Mouse (Mus musculus) hindbrain, embryonic 10.5 days (tissue): ENCODE measurements around the gene Ppp1r15a. TPM values are rescaled to one million over a fixed set of nuclear protein-coding genes. Genes with fewer than 3 reads are reported as not detected.

Experiments
- DNase-seq: peaks from one replicate; pipeline ENCODE4 v3.0.0-alpha.2; 2017; ENCODE audit warnings: low spot score
- H3K27ac ChIP-seq: fragments of 300-500 bp; sonication (generic); 2 replicates; pipeline ENCODE4 v1.5.1; 2016; ENCODE audit warnings: mild to moderate bottlenecking, moderate library complexity
- H3K27me3 ChIP-seq: fragments of 300-500 bp; sonication (generic); 2 replicates; pipeline ENCODE4 v1.6.1; 2016; ENCODE audit warnings: mild to moderate bottlenecking; ENCODE audit not compliant: poor library complexity, insufficient read depth, severe bottlenecking
- H3K36me3 ChIP-seq: fragments of 300-500 bp; sonication (generic); 2 replicates; pipeline ENCODE4 v1.6.1; 2016; ENCODE audit warnings: mild to moderate bottlenecking, moderate library complexity
- H3K4me1 ChIP-seq: fragments of 300-500 bp; sonication (generic); replicated peaks from 2 replicates; pipeline ENCODE4 v1.6.1; 2016; ENCODE audit warnings: mild to moderate bottlenecking
- H3K4me3 ChIP-seq: fragments of 300-500 bp; sonication (generic); 2 replicates; pipeline ENCODE4 v1.5.1; 2016; ENCODE audit warnings: mild to moderate bottlenecking, moderate library complexity
- H3K9me3 ChIP-seq: fragments of 300-500 bp; sonication (generic); 2 replicates; pipeline ENCODE4 v1.6.1; 2016; ENCODE audit warnings: mild to moderate bottlenecking, moderate library complexity
- WGBS: fragments of 180-500 bp; shearing (Covaris S2); methylation state at CpG from one replicate; pipeline ENCODE4 v1.1.7; 2016; 5-methylcytosine and 5-hydroxymethylcytosine counted together
- polyA plus RNA-seq: library from polyadenylated mRNA; unstranded; fragments of >200 nt; fragmentation: Nextera tagmentation; extraction: Ambion mirVana; gene quantifications from 2 replicates; pipeline ENCODE4 v1.2.1, GENCODE M21; 2016

The Ppp1r15a gene
- polyA plus RNA-seq, 1 experiment from 2014 or later: 20.2 TPM

DNA sequence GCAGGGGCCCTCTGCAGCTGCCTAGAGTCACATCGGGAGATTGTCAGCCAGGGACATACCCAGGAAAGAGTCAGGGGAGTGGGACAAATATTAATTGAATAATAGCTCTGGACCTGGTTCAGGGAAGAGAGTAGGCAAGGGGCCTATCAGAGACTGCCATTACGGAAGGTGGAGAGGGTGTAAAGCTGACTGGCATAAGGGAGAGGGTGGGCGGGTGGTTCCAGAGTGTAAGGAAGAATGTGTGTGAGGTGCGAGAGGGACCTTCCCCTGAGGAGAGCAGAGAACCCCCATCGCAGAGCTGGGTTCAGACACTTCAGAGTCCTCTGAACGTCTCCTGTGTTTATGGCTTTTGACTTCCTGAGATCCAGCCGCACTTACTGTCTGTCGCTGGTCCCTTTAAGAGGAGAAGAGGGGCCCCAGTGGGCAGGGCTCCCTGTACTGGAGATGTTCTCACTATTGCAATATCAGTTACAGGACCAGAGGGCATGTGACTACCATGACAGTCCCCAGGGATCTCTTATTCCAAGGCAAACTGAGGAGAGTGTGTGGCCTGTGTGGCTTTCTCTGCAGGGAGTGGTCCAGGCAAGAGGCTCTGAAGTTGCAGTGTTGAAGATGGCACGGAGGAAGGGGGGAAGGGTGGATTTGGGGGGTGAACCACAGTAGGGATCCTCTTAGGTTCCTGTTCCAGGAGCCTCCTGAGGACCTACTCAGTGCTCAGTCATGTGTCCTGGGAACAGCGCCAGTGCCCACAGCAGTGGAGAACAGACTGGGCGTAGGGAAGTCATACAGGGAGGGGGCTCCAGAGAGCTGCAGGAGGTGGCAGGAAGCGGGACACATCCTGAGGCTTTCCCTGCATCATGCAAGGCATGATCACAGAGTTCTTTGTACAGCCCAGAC lies 35.8 kb upstream of the Ppp1r15a start:
- Histone ChIP-seq H3K27ac (peak overlapping the region; percentile 69; the same call in 1 of the 2 replicates), H3K36me3 (no peaks in the 10 kb centered on the region), H3K27me3 (peaks cover 2% of the 10 kb centered on the region; the same call in 1 of the 2 replicates), H3K9me3 (no peaks in the 10 kb centered on the region), H3K4me1 (peaks cover 23% of the 10 kb centered on the region), H3K4me3 (peak overlapping the region; percentile 21; the same call in 1 of the 2 replicates)
- WGBS: 53% methylated on average over 12 of the region's 12 CpGs
- no peak for DNase-seq

DNA sequence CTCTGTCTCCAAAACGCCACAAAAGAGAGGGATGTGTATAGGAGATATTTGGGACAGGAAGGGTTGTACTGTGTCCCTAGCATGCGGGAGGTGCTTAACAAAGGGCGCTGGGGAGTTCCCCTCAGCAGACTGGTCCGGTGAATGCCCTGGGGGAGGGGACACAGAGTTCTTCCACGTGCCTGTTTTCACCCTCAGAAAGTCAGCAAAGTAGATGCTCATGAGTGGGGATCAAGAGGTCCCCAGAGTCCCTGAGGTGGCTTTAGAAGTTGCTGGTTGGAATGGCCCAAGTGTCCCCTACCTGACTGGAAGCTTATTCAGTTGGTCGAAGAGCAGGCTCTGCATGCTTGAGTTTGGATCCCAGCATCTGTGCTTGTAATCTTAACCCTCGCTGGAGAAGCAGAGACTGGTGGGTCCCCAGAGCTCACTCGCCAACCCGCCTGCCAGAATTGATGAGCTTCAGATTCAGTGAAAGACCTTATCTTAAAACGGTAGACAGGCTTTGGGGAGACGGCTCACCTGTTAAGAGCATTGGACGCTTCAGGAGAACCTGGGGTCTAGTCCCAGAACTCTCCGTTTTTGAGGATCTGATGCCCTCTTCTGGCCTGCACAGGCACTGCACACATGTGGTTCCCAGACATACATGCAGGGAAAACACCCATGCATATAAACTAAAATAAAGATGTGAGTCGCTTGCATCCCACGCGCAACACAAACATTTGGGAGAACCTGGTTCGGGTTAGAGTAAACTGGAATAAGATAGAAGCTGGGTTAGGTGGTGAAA lies 35.0 kb upstream of the Ppp1r15a start:
- Histone ChIP-seq H3K4me3 (peak overlapping the region; percentile 21; the same call in 1 of the 2 replicates), H3K9me3 (no peaks in the 10 kb centered on the region), H3K4me1 (peaks cover 27% of the 10 kb centered on the region), H3K27ac (no peak overlapping the region), H3K36me3 (no peaks in the 10 kb centered on the region), H3K27me3 (peaks cover 2% of the 10 kb centered on the region; the same call in 1 of the 2 replicates)
- DNase-seq: peak; percentile 82
- 27% methylated on average over 17 of the region's 17 CpGs for WGBS

DNA sequence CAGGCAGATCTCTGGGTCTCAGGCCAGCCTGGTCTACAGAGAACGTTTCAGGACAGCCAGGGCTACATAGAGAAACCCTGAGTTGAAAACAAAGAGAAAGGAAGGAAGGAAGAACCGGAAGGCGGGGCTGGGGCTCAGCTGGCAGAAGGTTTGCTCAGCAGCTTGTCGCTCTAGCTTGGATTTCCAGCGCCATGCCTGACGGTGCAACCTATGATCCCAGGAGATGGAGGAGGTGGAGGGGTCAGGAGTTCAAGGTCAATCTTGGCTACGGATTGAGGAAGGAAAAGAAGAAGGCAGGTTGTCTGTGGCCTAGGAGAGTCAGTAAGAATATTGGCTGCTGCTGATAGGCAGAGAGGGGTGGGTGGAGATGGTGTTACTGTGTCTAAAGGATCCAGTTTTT lies 34.2 kb upstream of the Ppp1r15a start:
- Histone ChIP-seq H3K4me1 (peaks cover 28% of the 10 kb centered on the region), H3K4me3 (no peak overlapping the region), H3K36me3 (no peaks in the 10 kb centered on the region), H3K9me3 (no peaks in the 10 kb centered on the region), H3K27ac (no peak overlapping the region), H3K27me3 (peaks cover 2% of the 10 kb centered on the region; the same call in 1 of the 2 replicates)
- DNase-seq: no peak
- WGBS: 80% methylated on average over 7 of the region's 7 CpGs

DNA sequence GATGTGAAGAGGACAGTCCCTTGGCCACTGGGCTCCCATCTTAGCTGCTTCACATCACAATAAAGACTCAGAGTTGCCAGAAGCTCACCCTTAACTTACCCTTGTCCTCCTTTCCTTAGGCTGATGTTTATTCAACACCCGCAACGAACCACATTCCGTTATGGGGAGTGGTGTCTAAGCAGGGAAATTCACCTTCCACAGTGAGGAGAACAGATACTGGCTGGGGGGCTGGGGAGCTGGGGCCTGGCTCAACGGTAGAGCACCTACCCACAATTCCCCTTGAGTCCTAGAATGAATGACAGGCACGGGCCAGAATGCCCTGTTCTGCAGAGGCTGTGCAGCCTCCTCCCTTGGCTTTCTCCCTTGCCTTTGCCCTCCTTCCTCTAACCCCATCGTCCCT lies 32.8 kb upstream of the Ppp1r15a start:
- no peak overlapping the region for H3K27ac ChIP-seq
- no peak overlapping the region for H3K4me3 ChIP-seq
- 67% methylated on average over 6 of the region's 6 CpGs for WGBS
- H3K4me1 ChIP-seq: peaks cover 33% of the 10 kb centered on the region
- H3K9me3 ChIP-seq: no peaks in the 10 kb centered on the region
- no peaks in the 10 kb centered on the region for H3K36me3 ChIP-seq
- H3K27me3 ChIP-seq: peaks cover 2% of the 10 kb centered on the region; the same call in 1 of the 2 replicates
- no peak for DNase-seq

DNA sequence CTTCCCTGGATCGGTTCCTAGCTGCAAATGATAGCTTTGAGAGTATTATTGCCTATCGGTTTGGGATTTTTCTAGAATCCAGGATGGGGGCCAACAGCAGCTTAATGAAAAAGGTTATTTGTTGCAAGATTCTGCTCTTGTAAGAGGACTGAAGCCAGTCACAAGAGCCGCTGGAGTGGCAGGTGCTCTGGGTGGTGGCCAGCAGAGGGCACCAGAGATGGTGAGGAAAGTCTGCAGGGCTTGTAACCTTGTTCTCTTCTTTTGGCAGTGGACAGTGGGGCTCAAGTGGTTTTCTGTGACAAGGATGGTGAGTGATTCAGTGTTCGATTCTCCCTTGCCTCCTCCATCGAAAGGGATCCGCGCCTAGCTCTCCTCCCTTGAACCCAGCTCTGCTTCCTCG lies 29.7 kb upstream of the Ppp1r15a start:
- Histone ChIP-seq H3K27me3 (no peaks in the 10 kb centered on the region), H3K9me3 (no peaks in the 10 kb centered on the region), H3K27ac (no peak overlapping the region), H3K4me3 (no peak overlapping the region), H3K4me1 (peaks cover 22% of the 10 kb centered on the region), H3K36me3 (no peaks in the 10 kb centered on the region)
- peak; percentile 84 for DNase-seq
- WGBS: 27% methylated on average over 8 of the region's 8 CpGs

DNA sequence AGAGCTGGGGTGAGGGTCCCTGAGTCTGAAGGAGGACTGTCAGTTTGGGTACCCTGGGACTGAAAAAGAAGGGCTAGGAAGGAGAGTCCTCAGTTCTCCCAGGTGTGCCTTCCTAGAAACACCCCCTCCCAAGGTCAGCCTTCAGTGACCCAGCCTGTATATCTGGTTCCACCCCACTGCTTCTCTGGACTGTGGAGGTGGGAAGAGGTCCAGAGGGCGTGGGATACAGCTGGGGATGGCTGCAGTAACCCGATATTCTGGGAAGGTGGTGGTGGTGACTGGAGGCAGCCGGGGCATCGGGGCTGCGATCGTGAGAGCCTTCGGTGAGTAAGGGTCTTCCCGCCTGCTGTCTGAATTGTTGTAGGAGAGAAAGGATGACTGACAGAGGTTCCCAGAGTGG lies 28.7 kb upstream of the Ppp1r15a start, which contains the start of gene Hsd17b14:
Gene Hsd17b14, plus strand, starts transcription at position 150 of the 400 bp plus-strand sequence.
- Histone ChIP-seq H3K4me1 (peaks cover 20% of the 10 kb centered on the region), H3K9me3 (no peaks in the 10 kb centered on the region), H3K27ac (peak within 1 kb of the TSS; percentile 29; the same call in 1 of the 2 replicates), H3K4me3 (no peak within 1 kb of the TSS), H3K27me3 (no peaks in the 10 kb centered on the region), H3K36me3 (no peaks in the 10 kb centered on the region)
- no peak for DNase-seq
- 18% methylated on average over 8 of the region's 8 CpGs for WGBS

DNA sequence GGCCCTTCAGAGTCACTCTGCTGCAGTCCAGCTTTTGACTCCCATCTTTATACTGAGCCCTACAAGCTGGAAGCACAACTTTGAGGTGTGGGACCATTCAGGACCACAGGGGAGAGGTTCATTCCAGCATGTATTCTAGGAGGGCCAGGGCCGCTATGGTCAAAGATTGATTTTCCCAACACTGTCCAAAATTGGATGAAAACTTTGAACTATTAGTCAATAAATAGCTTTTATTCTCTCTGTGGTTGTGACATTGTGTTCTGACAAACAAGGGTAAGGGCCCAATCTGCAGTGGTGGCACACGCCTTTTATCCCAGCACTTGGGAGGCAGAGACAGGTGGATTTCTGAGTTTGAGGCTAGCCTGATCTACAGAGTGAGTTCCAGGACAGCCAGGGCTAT lies 27.9 kb upstream of the Ppp1r15a start:
- no peak for DNase-seq
- Histone ChIP-seq H3K27ac (peak overlapping the region; percentile 29; the same call in 1 of the 2 replicates), H3K36me3 (no peaks in the 10 kb centered on the region), H3K4me3 (no peak overlapping the region), H3K27me3 (no peaks in the 10 kb centered on the region), H3K9me3 (no peaks in the 10 kb centered on the region), H3K4me1 (peaks cover 18% of the 10 kb centered on the region)
- WGBS: 91% methylated on average over 2 of the region's 2 CpGs

DNA sequence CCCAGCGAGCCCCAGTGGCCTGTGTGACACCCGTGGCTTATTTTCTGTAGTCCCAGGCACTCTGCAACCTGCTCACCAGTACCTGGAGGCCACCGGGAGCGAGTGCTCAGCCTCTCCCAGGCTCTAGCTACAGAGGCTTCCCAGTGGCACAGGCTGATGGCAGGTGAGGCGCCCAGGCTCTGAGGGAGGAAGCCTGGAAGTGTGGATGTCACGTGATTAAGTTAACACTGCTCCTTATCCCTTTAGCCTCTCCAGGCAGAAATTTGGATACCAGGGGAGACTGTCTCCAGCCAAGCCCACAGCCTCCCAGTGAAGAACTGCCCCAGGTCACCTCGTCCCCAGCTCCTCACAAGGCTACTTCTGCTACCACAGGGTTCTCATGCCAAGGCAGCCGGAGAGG lies 27.5 kb upstream of the Ppp1r15a start:
- Histone ChIP-seq H3K4me3 (no peak overlapping the region), H3K36me3 (no peaks in the 10 kb centered on the region)
- WGBS: 71% methylated on average over 8 of the region's 8 CpGs

DNA sequence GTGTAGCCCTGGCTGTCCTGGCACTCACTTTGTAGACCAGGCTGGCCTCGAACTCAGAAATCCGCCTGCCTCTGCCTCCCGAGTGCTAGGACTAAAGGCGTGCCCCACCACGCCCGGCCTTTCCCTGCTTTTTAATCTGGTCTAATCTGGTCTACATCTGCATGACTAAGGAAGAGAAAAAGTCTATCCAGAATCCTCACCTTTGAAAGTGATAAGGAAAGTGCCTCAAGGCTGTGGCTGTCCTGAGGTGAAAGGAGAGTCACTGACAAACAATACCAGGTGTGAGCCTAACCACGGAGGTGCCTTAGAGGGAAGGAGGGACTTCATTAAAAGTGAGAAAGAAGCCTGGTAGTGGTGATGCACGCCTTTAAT lies 25.4 kb upstream of the Ppp1r15a start:
- no peaks in the 10 kb centered on the region for H3K36me3 ChIP-seq
- H3K27me3 ChIP-seq: no peaks in the 10 kb centered on the region
- DNase-seq: no peak
- H3K4me3 ChIP-seq: no peak overlapping the region
- H3K4me1 ChIP-seq: peaks cover 15% of the 10 kb centered on the region
- no peak overlapping the region for H3K27ac ChIP-seq
- WGBS: 85% methylated on average over 8 of the region's 8 CpGs
- no peaks in the 10 kb centered on the region for H3K9me3 ChIP-seq

More for the DNA sequence above, 27.5 kb upstream of the Ppp1r15a start:
- Histone ChIP-seq H3K27ac (peak overlapping the region; percentile 29), H3K27me3 (no peaks in the 10 kb centered on the region), H3K9me3 (no peaks in the 10 kb centered on the region), H3K4me1 (peaks cover 15% of the 10 kb centered on the region)
- no peak for DNase-seq

DNA sequence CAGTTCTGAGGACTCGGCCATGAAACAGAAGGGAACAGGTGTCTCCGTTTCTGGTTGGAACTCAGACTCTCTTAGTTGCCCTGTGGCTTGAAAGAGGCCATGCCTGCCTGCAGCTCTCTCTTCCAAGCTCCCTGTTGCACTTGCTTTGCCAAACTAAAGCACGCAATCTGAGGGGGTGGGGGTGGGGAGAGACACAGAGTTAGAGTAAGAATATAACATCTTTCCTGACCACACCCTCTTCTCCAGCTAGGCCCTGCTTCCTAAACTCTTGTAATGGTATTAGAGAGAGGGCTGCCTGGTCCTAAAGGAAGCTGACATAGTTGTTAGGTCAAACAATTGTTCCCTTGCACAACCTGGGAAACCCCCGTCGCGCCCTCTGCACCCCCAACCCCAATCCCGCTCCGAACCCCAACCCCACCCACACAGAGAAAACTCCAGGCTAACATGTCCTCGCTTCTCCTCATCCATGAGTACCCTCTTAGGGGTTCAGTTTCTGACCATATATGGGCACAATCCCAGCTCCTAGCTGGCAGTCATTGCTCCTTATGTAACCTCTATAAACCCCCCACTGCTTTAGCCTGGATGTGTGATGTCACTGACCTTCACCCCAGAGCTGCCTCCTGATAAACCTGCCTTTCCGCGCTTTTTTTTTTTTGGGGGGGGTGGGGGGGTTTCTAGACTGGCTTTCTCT lies 24.9 kb upstream of the Ppp1r15a start:
- Histone ChIP-seq H3K9me3 (no peaks in the 10 kb centered on the region), H3K36me3 (no peaks in the 10 kb centered on the region), H3K27me3 (no peaks in the 10 kb centered on the region), H3K4me3 (no peak overlapping the region), H3K27ac (0 out of 2 replicates have a peak overlapping the region, but pooled peaks have one; percentile 23), H3K4me1 (peaks cover 11% of the 10 kb centered on the region)
- DNase-seq: no peak
- WGBS: 83% methylated on average over 11 of the region's 11 CpGs

DNA sequence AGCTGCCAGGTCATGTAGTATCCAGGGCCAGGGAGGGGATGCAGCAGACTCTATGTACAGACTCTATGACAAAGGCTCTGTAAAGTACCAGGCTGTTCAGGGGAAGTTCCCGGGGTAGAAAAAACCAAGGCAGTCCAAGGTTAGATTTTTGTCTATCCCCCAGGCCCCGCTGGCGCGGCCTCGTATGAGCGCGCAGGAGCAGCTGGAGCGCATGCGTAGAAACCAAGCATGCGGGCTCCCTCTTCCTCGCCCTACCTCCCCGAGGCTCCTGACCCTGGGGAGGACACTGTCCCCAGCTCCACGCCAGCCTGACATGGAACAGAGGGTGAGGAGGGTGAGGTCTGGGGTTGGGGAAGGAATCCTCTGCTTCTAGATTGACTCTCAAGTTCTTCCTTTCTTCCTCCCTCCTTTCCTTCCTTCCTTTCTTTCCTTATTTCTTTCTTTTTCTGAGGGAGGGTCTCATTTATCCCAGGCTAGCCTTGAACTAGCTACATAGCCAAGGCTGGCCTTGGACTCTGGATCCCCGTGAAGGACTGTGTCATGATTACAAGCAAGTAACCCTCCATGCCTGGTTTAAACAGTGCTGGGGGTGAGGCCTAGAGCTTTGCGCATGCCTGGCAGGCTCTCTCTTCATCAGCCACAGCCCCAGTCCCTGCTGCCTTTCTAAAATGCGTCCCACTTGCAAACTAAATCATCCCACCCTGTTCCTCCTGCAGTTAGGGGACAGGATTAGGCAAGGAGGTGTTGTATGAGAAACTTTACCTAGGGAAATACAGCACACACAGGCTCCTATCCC lies 23.8 kb upstream of the Ppp1r15a start:
- no peak for DNase-seq
- Histone ChIP-seq H3K4me3 (no peak overlapping the region), H3K27me3 (no peaks in the 10 kb centered on the region), H3K9me3 (no peaks in the 10 kb centered on the region), H3K27ac (0 out of 2 replicates have a peak overlapping the region, but pooled peaks have one; percentile 23), H3K4me1 (peaks cover 9% of the 10 kb centered on the region), H3K36me3 (no peaks in the 10 kb centered on the region)
- WGBS: 92% methylated on average over 16 of the region's 16 CpGs

DNA sequence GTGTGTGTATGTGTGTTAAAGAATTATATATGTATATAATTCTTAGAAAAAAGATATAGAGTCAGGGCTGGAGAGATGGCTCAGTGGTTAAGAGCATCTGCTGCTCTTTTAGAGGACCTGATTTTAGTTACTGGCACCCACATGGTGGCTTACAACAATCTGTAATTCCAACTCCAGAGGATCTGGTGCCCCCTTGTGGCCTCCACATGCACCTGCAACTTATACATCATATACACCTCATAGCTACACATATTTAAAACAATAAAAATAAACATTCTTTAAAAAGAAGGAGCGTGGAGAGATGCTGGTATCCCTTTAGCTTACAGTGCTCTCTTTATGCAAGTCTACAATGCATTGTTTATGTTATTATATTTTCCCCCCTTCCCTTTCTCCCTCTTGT lies 18.5 kb upstream of the Ppp1r15a start:
- H3K27me3 ChIP-seq: no peaks in the 10 kb centered on the region
- peaks cover 6% of the 10 kb centered on the region; the same call in 1 of the 2 replicates for H3K9me3 ChIP-seq
- H3K27ac ChIP-seq: no peak overlapping the region
- DNase-seq: no peak
- WGBS: 89% methylated on average over 1 of the region's 1 CpGs
- peaks cover 11% of the 10 kb centered on the region for H3K4me1 ChIP-seq
- no peak overlapping the region for H3K4me3 ChIP-seq
- no peaks in the 10 kb centered on the region for H3K36me3 ChIP-seq
